Mouse (Mus musculus) hindbrain, postnatal 0 days (tissue): ENCODE measurements at regions not wholly inside any gene's neighbourhood (a gene's known extent, or its start where the extent isn't known, plus 50 kb on each side); places are given as distances from the start of the nearest gene placed in this dataset.

Source experiments
- ATAC-seq: fragments of 200-750 bp; cut with Nextera tagmentation; 2 replicates; pipeline ENCODE4 v1.8.0; 2017; ENCODE audit warnings: mild to moderate bottlenecking, moderate TSS enrichment, moderate library complexity
- DNase-seq: peaks from one replicate; pipeline ENCODE4 v3.0.0-alpha.2; 2015; ENCODE audit warnings: low spot score
- H3K27ac ChIP-seq: fragments of 300-500 bp; sonication (generic); 2 replicates; pipeline ENCODE4 v1.5.1; 2014; ENCODE audit warnings: mild to moderate bottlenecking
- H3K27me3 ChIP-seq: fragments of 300-500 bp; sonication (generic); 2 replicates; pipeline ENCODE4 v1.6.1; 2014; ENCODE audit warnings: low read length, mixed read lengths; ENCODE audit not compliant: insufficient read depth
- H3K36me3 ChIP-seq: fragments of 300-500 bp; sonication (generic); 2 replicates; pipeline ENCODE4 v1.6.1; 2014; ENCODE audit warnings: low read length, mixed read lengths; ENCODE audit not compliant: insufficient read depth
- H3K4me1 ChIP-seq: fragments of 300-500 bp; sonication (generic); 2 replicates; pipeline ENCODE4 v1.6.1; 2014; ENCODE audit warnings: antibody characterized with exemption, low read length, mixed read lengths; ENCODE audit not compliant: insufficient read depth
- H3K4me2 ChIP-seq: fragments of 300-500 bp; sonication (generic); 2 replicates; pipeline ENCODE4 v1.6.1; 2014; ENCODE audit warnings: low read depth, mild to moderate bottlenecking, low read length, moderate library complexity, mixed read lengths
- H3K4me3 ChIP-seq: fragments of 300-500 bp; sonication (generic); 2 replicates; pipeline ENCODE4 v1.5.1; 2014; ENCODE audit warnings: low read length
- H3K9ac ChIP-seq: fragments of 300-500 bp; sonication (generic); replicated peaks from 2 replicates; pipeline ENCODE4 v1.6.1; 2014; ENCODE audit warnings: mild to moderate bottlenecking, low read length, moderate library complexity, mixed read lengths
- H3K9me3 ChIP-seq: fragments of 300-500 bp; sonication (generic); 2 replicates; pipeline ENCODE4 v1.6.1; 2016; ENCODE audit warnings: low read length, mixed read lengths
- CTCF ChIP-seq: IDR thresholded peaks from 2 replicates; pipeline ENCODE4 v1.5.1; 2016; ENCODE audit warnings: antibody characterized with exemption, control low read depth, low read depth
- WGBS: fragments of 180-500 bp; shearing (Covaris S2); extraction: QIAGEN DNeasy Blood & Tissue Kit; methylation state at CpG from one replicate; pipeline ENCODE4 v1.1.7; 2014; 5-methylcytosine and 5-hydroxymethylcytosine counted together

DNA sequence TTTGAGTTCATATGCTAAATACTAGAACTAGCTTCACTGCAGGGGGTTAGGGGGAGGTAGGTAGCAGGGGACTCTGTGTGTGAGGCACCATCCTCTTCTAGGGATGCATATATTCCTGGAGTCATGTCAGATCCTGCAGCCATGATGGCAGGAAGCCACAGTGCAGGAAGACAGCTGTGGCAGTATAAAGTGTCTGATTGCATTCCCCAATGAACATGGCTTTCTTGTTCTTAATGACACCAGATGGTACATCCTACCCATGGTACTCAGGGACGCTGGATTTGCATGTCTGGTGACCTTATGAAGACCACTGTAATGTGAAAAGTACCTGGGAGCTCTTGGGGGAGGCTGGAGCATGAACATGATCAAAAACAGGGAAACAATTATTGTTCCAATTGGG is 1380.5 kb upstream of the Map3k7 start:
- DNase-seq: peak; percentile 49
- Histone ChIP-seq H3K9me3 (no peaks in the 10 kb centered on the region), H3K27me3 (no peaks in the 10 kb centered on the region), H3K36me3 (no peaks in the 10 kb centered on the region), H3K4me3 (no peak overlapping the region), H3K4me1 (no peaks in the 10 kb centered on the region), H3K27ac (no peak overlapping the region), H3K4me2 (no peak overlapping the region), H3K9ac (no peak overlapping the region)
- TF ChIP-seq CTCF: no peak
- WGBS: 41% methylated on average over 1 of the region's 1 CpGs
- ATAC-seq: 0 out of 2 replicates have a peak, but pooled peaks have one; percentile 55

DNA sequence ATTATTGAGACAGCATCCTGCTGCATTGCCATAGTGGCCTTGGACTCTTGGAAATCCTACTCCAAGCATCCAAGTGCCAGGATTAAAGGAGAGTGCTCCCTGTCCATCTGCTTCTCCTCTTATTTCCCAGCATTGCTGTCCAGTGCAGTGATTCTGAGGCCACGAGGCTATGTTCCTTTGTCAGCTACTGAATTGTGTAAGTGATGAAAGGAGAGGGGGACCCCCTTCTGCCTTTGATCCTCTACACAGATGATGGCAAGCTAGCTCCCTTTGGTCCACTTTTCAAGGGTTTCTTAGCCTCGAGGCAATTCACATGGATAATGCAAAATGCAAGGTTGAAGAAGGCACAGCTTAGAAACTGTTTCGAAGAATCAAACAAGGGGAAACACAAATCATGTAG is 1355.0 kb upstream of the Map3k7 start:
- Histone ChIP-seq H3K27me3 (no peaks in the 10 kb centered on the region), H3K9ac (no peak overlapping the region), H3K4me3 (no peak overlapping the region), H3K27ac (no peak overlapping the region), H3K4me2 (no peak overlapping the region), H3K9me3 (no peaks in the 10 kb centered on the region), H3K36me3 (no peaks in the 10 kb centered on the region), H3K4me1 (no peaks in the 10 kb centered on the region)
- TF ChIP-seq CTCF: no peak
- DNase-seq (no peak), ATAC-seq (no peak)
- WGBS: 29% methylated on average over 3 of the region's 3 CpGs

DNA sequence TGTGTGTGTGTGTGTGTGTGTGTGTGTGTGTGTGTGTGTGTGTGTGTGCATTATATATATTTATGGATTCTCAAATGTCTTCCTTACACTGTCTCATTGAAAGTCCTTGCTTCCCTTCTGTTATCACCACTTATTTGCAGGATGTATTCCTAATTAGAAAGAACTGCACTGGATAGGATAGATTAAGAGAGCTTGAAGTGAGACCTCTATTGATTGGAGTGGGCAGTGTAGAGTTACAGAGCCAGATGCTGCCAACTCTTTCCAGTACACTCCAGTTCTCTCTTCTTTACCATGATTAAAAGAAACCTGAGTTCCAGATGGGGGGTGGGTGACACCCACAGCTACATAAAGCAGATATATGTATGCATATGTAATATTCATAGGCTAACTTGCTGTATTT is 1354.1 kb upstream of the Map3k7 start:
- no peak for ATAC-seq

GRCm38 (mm10) chr4:30610454-30610853 is 1353.4 kb upstream of the Map3k7 start:
- no peak for ATAC-seq
- H3K9me3 ChIP-seq: no peaks in the 10 kb centered on the region
- H3K36me3 ChIP-seq: no peaks in the 10 kb centered on the region
- no peaks in the 10 kb centered on the region for H3K4me1 ChIP-seq
- H3K4me2 ChIP-seq: no peak overlapping the region
- no peak for DNase-seq
- TF ChIP-seq CTCF: no peak
- H3K27ac ChIP-seq: no peak overlapping the region
- no peak overlapping the region for H3K4me3 ChIP-seq
- WGBS: 76% methylated on average over 3 of the region's 3 CpGs
- H3K27me3 ChIP-seq: no peaks in the 10 kb centered on the region
- no peak overlapping the region for H3K9ac ChIP-seq

More for the DNA sequence above, 1354.1 kb upstream of the Map3k7 start:
- no peak for DNase-seq
- no peaks in the 10 kb centered on the region for H3K27me3 ChIP-seq
- no peaks in the 10 kb centered on the region for H3K4me1 ChIP-seq
- H3K4me3 ChIP-seq: no peak overlapping the region
- H3K4me2 ChIP-seq: no peak overlapping the region
- H3K27ac ChIP-seq: no peak overlapping the region
- no peaks in the 10 kb centered on the region for H3K36me3 ChIP-seq
- no peaks in the 10 kb centered on the region for H3K9me3 ChIP-seq
- H3K9ac ChIP-seq: no peak overlapping the region
- no peak for TF ChIP-seq CTCF
